Mouse (Mus musculus) ES-Bruce4 (cell line): ENCODE measurements around the gene 4930452B06Rik. TPM values are rescaled to one million over a fixed set of nuclear protein-coding genes. Genes with fewer than 3 reads are reported as not detected.

ENCODE experiments used
- H3K27ac ChIP-seq: 2 replicates; pipeline ENCODE4 v1.5.1; 2012; ENCODE audit warnings: low read length, inconsistent platforms; ENCODE audit not compliant: insufficient read depth
- H3K27me3 ChIP-seq: 2 replicates; pipeline ENCODE4 v1.6.1; 2012; ENCODE audit warnings: mild to moderate bottlenecking, low read length, inconsistent platforms; ENCODE audit not compliant: control insufficient read depth, poor library complexity, insufficient read depth, severe bottlenecking
- H3K36me3 ChIP-seq: 2 replicates; pipeline ENCODE4 v1.6.1; 2012; ENCODE audit warnings: inconsistent platforms, mild to moderate bottlenecking, low read length, moderate library complexity; ENCODE audit not compliant: control insufficient read depth, poor library complexity, insufficient read depth, severe bottlenecking
- H3K4me1 ChIP-seq: one replicate; pipeline ENCODE4 v1.8.1; 2011; ENCODE audit warnings: low read length; ENCODE audit not compliant: control insufficient read depth, insufficient read depth
- H3K4me3 ChIP-seq: 2 replicates; pipeline ENCODE4 v1.5.1; 2011; ENCODE audit warnings: low read depth, mild to moderate bottlenecking, low read length
- H3K9ac ChIP-seq: 2 replicates; pipeline ENCODE4 v1.6.1; 2012; ENCODE audit warnings: low read depth, mild to moderate bottlenecking, inconsistent platforms; ENCODE audit not compliant: poor library complexity, severe bottlenecking
- H3K9me3 ChIP-seq: replicated peaks from 2 replicates; pipeline ENCODE4 v1.6.1; 2012; ENCODE audit warnings: mild to moderate bottlenecking, low read length, inconsistent platforms; ENCODE audit not compliant: control insufficient read depth, poor library complexity, insufficient read depth, severe bottlenecking
- CTCF ChIP-seq: IDR thresholded peaks from one replicate; pipeline ENCODE4 v1.8.1; 2011; ENCODE audit warnings: low read depth, low read length
- EP300 ChIP-seq: IDR thresholded peaks from 2 replicates; pipeline ENCODE4 v1.6.1; 2011; ENCODE audit warnings: low read depth, low read length; ENCODE audit not compliant: insufficient read depth
- POLR2A ChIP-seq: IDR thresholded peaks from one replicate; pipeline ENCODE4 v1.8.1; 2011; ENCODE audit warnings: low read length; ENCODE audit not compliant: insufficient read depth
- polyA plus RNA-seq: library from polyadenylated mRNA; stranded (reverse); fragments of >200 nt; gene quantifications from 2 replicates; pipeline ENCODE4 v1.2.4, GENCODE M21; 2011; ENCODE audit warnings: low read depth; ENCODE audit not compliant: missing spikeins, insufficient read depth, insufficient read length

The 4930452B06Rik gene
- polyA plus RNA-seq = 13.6 and 16.5 TPM in 2 replicates

DNA sequence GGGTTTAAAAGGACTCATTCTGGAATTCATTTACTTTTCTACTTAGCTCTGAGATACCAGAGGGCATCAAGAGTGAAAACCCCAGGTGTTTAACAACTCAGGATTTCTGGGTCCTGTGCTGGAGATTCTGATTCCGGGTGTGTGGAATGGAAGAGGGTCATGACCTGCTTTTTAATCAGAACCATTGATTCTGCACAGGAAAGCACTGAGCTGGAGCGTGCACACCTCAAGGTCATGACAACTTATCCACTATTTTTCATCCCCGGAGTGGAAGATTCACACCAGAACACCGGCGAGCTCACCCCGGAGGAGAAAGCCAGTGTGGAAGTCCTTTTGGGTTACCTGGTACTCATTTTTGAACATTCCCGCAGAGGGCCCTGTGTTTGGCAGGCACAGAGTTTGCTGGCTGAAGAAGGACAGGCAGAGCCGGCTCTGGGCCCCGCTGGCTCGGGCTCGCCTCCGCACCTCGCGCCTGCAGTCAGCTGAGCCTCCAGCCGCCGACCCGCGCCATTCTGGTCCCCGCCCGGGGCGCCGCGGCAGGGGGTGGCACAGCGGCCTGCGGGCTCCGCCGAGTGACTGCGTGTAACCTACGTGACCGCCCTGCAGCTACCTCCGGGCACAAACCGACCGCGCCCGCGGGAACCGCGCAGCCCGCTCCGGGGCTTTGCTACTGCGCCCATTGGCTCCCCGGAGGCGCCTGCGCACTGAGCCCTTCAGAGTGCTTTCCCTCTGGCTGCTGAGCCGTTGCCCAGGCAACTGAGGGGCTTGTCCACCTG lies at the start of gene 4930452B06Rik:
Gene 4930452B06Rik, minus strand, starts transcription at position 605 of the 776 bp plus-strand sequence.
- no peak within 1 kb of the TSS for H3K27ac ChIP-seq
- no peaks in the 10 kb centered on the region for H3K9me3 ChIP-seq

DNA sequence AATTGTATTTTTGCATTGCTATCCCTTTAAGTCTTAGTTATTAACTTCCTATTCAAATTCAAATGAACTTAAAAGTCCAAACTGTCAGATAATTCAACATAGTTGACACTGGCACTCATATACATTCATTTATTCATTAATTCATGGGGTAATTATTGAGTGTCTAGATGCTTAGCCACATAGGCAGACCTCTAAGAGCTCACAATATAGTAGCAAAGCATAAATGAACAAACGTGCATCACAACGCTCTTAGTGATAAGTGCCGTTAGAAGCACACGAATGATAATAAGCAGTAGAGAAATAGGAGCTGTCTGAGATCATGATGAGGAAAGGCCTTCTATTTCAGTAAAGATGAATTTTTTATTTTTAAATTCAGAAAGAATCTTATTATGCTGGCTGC lies 46.6 kb upstream of the 4930452B06Rik start:
- Histone ChIP-seq H3K4me3 (no peak overlapping the region), H3K27me3 (no peaks in the 10 kb centered on the region), H3K9me3 (peaks cover 13% of the 10 kb centered on the region), H3K27ac (no peak overlapping the region), H3K36me3 (no peaks in the 10 kb centered on the region), H3K9ac (no peak overlapping the region), H3K4me1 (no peaks in the 10 kb centered on the region)
- TF ChIP-seq EP300 (no peak), POLR2A (no peak), CTCF (no peak)

More for the DNA sequence above, at the start of gene 4930452B06Rik:
- Histone ChIP-seq H3K4me1 (no peaks in the 10 kb centered on the region), H3K27me3 (no peaks in the 10 kb centered on the region), H3K9ac (peak within 1 kb of the TSS; percentile 87), H3K4me3 (peak within 1 kb of the TSS; percentile 84), H3K36me3 (no peaks in the 10 kb centered on the region; the same call in 1 of the 2 replicates)
- TF ChIP-seq EP300 (0 out of 2 replicates have a peak, but pooled peaks have one; percentile 14), CTCF (no peak), POLR2A (peak; percentile 26)

DNA sequence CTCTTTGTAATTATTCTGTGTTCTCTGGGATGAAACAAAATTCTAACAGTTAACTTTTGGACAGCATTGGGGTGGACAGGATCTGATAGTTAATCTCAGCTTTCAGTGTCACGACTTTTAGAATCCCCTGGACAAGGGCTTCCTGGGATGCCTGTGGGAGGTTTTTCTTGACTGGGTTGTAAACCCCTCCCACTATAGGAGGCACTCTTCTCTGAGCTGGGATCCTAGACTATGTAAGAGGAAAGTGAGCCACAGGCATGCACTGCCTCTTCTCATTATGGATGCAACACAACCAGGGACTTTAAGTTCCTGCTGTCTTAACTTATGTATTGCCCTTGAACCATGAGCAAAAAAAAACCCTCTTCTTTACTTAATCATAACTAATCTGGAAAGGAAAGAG lies 23.4 kb upstream of the 4930452B06Rik start:
- Histone ChIP-seq H3K27ac (no peak overlapping the region), H3K36me3 (no peaks in the 10 kb centered on the region), H3K9me3 (no peaks in the 10 kb centered on the region), H3K4me1 (no peaks in the 10 kb centered on the region), H3K27me3 (no peaks in the 10 kb centered on the region), H3K9ac (no peak overlapping the region), H3K4me3 (no peak overlapping the region)
- no peak for TF ChIP-seq CTCF
- no peak for TF ChIP-seq POLR2A
- TF ChIP-seq EP300 = no peak

DNA sequence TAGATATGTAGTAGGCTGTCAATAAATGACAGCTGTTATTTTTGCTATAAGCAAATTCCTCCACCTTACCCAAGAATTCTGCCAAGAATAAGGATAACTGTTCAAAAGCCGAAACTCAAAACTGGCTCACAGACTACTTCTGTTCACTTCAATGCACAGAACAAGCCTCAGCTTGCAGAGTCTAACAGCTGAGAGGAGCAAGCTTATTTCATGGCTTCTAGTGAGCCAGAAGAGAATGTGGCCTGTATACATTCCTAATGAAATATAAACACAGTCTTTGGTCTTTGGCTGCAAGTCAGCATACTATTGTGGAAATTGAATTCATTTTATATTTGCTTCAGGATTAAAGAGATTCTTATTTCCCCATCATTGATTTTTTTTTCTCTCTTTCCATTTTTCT lies 22.4 kb upstream of the 4930452B06Rik start:
- no peak overlapping the region for H3K9ac ChIP-seq
- no peaks in the 10 kb centered on the region for H3K9me3 ChIP-seq
- no peaks in the 10 kb centered on the region for H3K36me3 ChIP-seq
- no peaks in the 10 kb centered on the region for H3K27me3 ChIP-seq
- H3K27ac ChIP-seq = no peak overlapping the region
- TF ChIP-seq CTCF = no peak
- no peak for TF ChIP-seq POLR2A
- no peak for TF ChIP-seq EP300
- H3K4me3 ChIP-seq = no peak overlapping the region
- H3K4me1 ChIP-seq = no peaks in the 10 kb centered on the region

DNA sequence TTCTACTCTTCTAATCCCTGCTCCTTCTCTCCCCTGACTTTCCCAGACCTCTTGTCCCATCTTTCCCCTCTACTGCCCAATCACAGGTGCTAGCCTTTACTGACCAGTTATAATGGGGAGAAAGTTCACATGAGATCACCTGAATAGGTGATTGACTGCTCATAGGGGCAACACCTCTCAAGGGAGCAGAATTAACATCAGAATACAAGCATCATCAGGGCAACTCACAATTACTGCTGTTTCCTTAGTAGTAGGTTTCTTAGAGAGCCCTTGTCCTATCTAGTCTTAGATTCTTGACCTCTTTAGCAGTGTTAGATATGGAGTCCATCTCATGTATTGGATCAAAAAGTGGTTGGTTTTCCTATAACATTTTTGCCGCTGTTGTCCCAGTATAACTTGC lies 20.1 kb upstream of the 4930452B06Rik start:
- TF ChIP-seq EP300 (no peak), POLR2A (no peak), CTCF (no peak)
- H3K36me3 ChIP-seq = no peaks in the 10 kb centered on the region
- no peak overlapping the region for H3K27ac ChIP-seq
- no peaks in the 10 kb centered on the region for H3K4me1 ChIP-seq
- H3K9ac ChIP-seq = no peak overlapping the region
- no peaks in the 10 kb centered on the region; the same call in 1 of the 2 replicates for H3K9me3 ChIP-seq
- no peaks in the 10 kb centered on the region for H3K27me3 ChIP-seq
- H3K4me3 ChIP-seq = no peak overlapping the region

DNA sequence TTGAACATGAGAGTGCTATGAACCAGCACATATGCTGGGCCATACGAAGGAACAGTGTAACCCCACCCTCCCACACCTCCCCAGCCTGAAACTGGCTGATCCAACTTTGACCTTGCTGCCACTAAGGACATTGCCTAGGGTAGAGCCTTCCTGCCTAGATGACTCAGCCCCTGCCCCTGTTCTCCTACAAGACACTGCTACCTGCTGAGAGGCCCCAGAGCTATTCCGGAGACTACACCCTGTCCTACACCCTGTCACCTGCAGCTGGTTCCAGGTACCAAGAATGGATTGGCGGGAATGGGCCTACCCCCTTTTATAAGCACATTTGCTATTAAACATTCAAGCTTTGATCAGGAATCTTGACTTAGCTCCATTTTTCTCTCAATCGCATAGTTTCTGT lies 13.9 kb upstream of the 4930452B06Rik start:
- H3K9me3 ChIP-seq = no peaks in the 10 kb centered on the region; the same call in 1 of the 2 replicates
- H3K27me3 ChIP-seq = no peaks in the 10 kb centered on the region
- no peaks in the 10 kb centered on the region for H3K4me1 ChIP-seq
- 0 out of 2 replicates have a peak overlapping the region, but pooled peaks have one; percentile 14 for H3K27ac ChIP-seq
- no peak overlapping the region for H3K9ac ChIP-seq
- H3K4me3 ChIP-seq = no peak overlapping the region
- TF ChIP-seq POLR2A = no peak
- no peak for TF ChIP-seq EP300
- TF ChIP-seq CTCF = no peak
- H3K36me3 ChIP-seq = no peaks in the 10 kb centered on the region
